Mouse (Mus musculus): Measurements from ENCODE around the gene Prss33.

DNA sequence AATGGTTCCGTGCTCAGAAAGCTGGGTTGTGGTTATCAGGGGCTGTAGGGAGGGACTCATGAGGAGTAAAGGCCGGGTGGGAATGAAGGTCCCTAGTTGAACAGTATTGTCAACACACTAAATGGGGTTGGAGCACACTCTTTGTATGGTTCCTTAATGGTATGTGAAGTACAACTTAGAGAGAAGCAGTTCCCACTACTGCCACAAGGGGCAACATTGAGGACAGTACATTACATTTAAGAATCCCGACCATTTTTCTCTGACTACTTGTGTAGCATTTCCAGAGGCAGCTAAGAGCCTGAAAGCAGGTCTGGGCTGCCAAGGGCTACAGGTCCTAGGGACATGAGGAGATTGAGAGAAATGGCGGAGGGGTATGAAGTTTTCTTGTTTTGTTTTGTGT is 5.3 kb upstream of the Prss33 start:
- TF ChIP-seq POLR2A (IDR thresholded peaks at IDR 0.05; ENCODE audit: insufficient read length, low read depth) (no peak), CEBPB (IDR thresholded peaks at IDR 0.05; ENCODE audit: insufficient read depth, poor library complexity, severe bottlenecking) (no peak), MYOG (IDR thresholded peaks at IDR 0.05; ENCODE audit: control insufficient read depth in 1 of 3, insufficient read depth in 1 of 3, insufficient read length in 2 of 3, low read depth in 2 of 3) (no peak), USF1 (IDR thresholded peaks at IDR 0.05; ENCODE audit: low read depth) (no peak), E2F4 (IDR thresholded peaks at IDR 0.05; ENCODE audit: insufficient read depth) (no peak), POLR2AphosphoS2 (IDR thresholded peaks at IDR 0.05; ENCODE audit: insufficient read length, low read depth) (no peak), MAX (IDR thresholded peaks at IDR 0.05; ENCODE audit: low read depth) (no peak), MYOD1 (IDR thresholded peaks at IDR 0.05; ENCODE audit: control insufficient read depth in 1 of 3, insufficient read length in 2 of 3, low read depth in 2 of 3) (no peak)

All from myocyte (in vitro differentiated cells).